9 mouse cellular contexts compared by ENCODE assay signal in genomic region chr2:146958398-146958911, GRCm38 (mm10). TPM values are rescaled to one million over a fixed set of nuclear protein-coding genes. Genes with fewer than 3 reads are reported as not detected.
DNase-seq lines count a peak whose midpoint lies in the region; ATAC-seq lines count a peak whose summit lies in the region.
"Had no signal": no experiment of that assay in that cellular context is flagged by ENCODE, and none has a peak within 500 bp of the region (broad histone marks: within the 10 kb centered on the region; RNA-seq: fewer than 3 reads in every experiment).

No protein-coding gene starts in this region.

- H3K27me3 ChIP-seq in liver, embryonic 12.5 days (replicated peaks): no peaks in the 10 kb centered on the region
- peaks cover 60% of the 10 kb centered on the region for H3K27me3 ChIP-seq in forebrain, embryonic 12.5 days
- peaks cover 75% of the 10 kb centered on the region for H3K27me3 ChIP-seq in midbrain, embryonic 13.5 days
- H3K27me3 ChIP-seq: Patski had no signal

- ATAC-seq in liver, embryonic 12.5 days: no peak
- ATAC-seq in forebrain, embryonic 12.5 days (ENCODE audit: low FRiP score): peak; percentile 88
- ATAC-seq in midbrain, embryonic 13.5 days: peak; percentile 92

- peak overlapping the region; percentile 53 for H3K4me2 ChIP-seq in liver, embryonic 12.5 days
- peak overlapping the region; percentile 49 for H3K4me2 ChIP-seq in forebrain, embryonic 12.5 days
- H3K4me2 ChIP-seq in midbrain, embryonic 13.5 days (replicated peaks): peak overlapping the region; percentile 59

- no peak overlapping the region for H3K4me3 ChIP-seq in liver, embryonic 12.5 days
- peak overlapping the region; percentile 25 for H3K4me3 ChIP-seq in forebrain, embryonic 12.5 days (replicated peaks)
- peak overlapping the region; percentile 34 for H3K4me3 ChIP-seq in midbrain, embryonic 13.5 days (replicated peaks)

- no peaks in the 10 kb centered on the region; the same call in 1 of the 2 replicates for H3K4me1 ChIP-seq in liver, embryonic 12.5 days
- peaks cover 26% of the 10 kb centered on the region for H3K4me1 ChIP-seq in forebrain, embryonic 12.5 days
- peaks cover 22% of the 10 kb centered on the region for H3K4me1 ChIP-seq in midbrain, embryonic 13.5 days (replicated peaks)

- no peak for DNase-seq in liver
- DNase-seq in layer of hippocampus, adult 18-20 months (ENCODE audit: low spot score in 2 of 2): peak; percentile 14 to 48
- DNase-seq in gastrocnemius, postnatal 4 days (ENCODE audit: low spot score in 2 of 2): no peak
- DNase-seq in spleen, adult 18-20 months: no peak
- DNase-seq in spleen, adult 12 weeks (ENCODE audit: low spot score): no peak

- no peak overlapping the region for H3K9ac ChIP-seq in liver, embryonic 12.5 days
- H3K9ac ChIP-seq in forebrain, embryonic 12.5 days: no peak overlapping the region
- peak overlapping the region; percentile 56 for H3K9ac ChIP-seq in midbrain, embryonic 13.5 days (replicated peaks)

- H3K36me3 ChIP-seq in liver, embryonic 12.5 days: peaks cover 2% of the 10 kb centered on the region; the same call in 1 of the 2 replicates
- no peaks in the 10 kb centered on the region for H3K36me3 ChIP-seq in forebrain, embryonic 12.5 days (replicated peaks)
- H3K36me3 ChIP-seq in midbrain, embryonic 13.5 days: no peaks in the 10 kb centered on the region

- 57% methylated on average over 11 of the region's 11 CpGs for WGBS in liver, embryonic 12.5 days (ENCODE audit: insufficient replicate concordance)
- 2% methylated on average over 11 of the region's 11 CpGs for WGBS in forebrain, embryonic 12.5 days
- 3% methylated on average over 11 of the region's 11 CpGs for WGBS in midbrain, embryonic 13.5 days

- no peak overlapping the region for H3K27ac ChIP-seq in liver, embryonic 12.5 days
- H3K27ac ChIP-seq in forebrain, embryonic 12.5 days: peak overlapping the region; percentile 63
- H3K27ac ChIP-seq in midbrain, embryonic 13.5 days: peak overlapping the region; percentile 84

- no peaks in the 10 kb centered on the region for H3K9me3 ChIP-seq in liver, embryonic 12.5 days (replicated peaks)
- 0 out of 2 replicates have a peak, but pooled peaks cover 1% of the 10 kb centered on the region for H3K9me3 ChIP-seq in forebrain, embryonic 12.5 days
- H3K9me3 ChIP-seq in midbrain, embryonic 13.5 days: no peaks in the 10 kb centered on the region

RNA-seq across cellular contexts. Expression of gene Xrn2, which starts 54.3 kb away (rescaled TPM):
- polyA plus RNA-seq in liver, embryonic 12.5 days (2016; fragmentation: Nextera tagmentation; extraction: Ambion mirVana): 52.0 and 52.9 TPM in 2 replicates
- 103 and 114 TPM in 2 replicates for polyA plus RNA-seq in forebrain, embryonic 12.5 days (2016; fragmentation: Nextera tagmentation; extraction: Ambion mirVana)
- total RNA-seq in layer of hippocampus, adult 18-20 months (2021): 10 to 100 TPM; 40.3 to 40.7 TPM
- 78.8 and 85.7 TPM in 2 replicates for polyA plus RNA-seq in midbrain, embryonic 13.5 days (2015; fragmentation: Nextera tagmentation; extraction: Ambion mirVana)
- total RNA-seq in gastrocnemius, postnatal 4 days (2021): 10 to 100 TPM; 38.6 to 47.5 TPM

Comparison
In these comparisons a context has a peak if more than half of its experiments do, and no peak if none do; other contexts are left out.
1. DNase-seq: peak in layer of hippocampus, adult 18-20 months (2 of 2); none in liver (single experiment), gastrocnemius, postnatal 4 days (0 of 2), spleen, adult 18-20 months (0 of 2) and spleen, adult 12 weeks (single experiment).
2. Peak in every context shown above with its lines, with median percentiles within 50 percentile points of each other: H3K4me2 ChIP-seq.